Mouse (Mus musculus): Measurements from ENCODE around the gene Acp4.

DNA sequence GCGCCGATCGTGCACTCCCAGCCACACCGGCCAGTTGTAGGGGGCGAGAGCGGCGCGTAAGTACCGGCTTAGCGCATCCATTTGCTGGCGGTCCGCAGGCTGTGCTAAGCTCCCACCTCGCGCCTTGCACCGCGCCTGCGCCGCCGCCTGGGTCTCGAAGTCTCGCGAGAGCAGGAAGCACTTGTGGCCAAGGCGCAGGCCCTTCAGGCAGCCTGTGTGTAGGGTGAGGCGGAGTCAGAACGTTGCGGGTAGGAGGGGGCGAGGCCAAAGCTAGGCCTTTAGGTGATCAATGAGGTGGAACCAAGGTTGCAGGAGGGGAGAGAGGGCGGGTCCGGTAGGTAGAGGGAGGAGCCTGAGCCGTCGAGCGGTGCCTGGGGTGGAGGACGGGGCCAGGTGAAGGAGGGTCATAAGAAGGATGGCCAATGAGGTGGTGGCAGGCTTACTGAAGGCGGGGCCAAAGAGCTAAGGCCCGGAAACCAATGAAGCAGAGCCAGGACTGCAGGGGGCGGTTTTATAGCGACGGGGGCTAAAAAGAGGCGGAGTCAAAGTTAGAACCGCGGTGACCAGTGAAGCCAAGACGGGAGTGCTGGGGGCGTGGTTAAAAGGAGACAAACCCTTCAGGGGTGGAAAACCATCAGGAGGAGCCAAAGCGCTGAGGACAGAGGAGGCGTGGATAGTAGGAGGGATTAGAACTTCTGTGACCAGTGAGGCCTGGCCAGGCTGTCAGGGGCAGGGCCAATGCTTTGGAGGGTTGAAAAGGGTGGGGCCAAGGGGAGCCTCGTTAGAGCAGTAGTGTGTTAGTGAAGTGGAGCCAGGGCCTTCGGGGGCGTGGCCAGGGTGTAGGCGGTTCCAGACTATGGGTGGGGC lies 47.8 kb upstream of the Acp4 start:
- no peak for TF ChIP-seq CTCF (IDR thresholded peaks at IDR 0.05; ENCODE audit: extremely low read depth, insufficient read depth, insufficient read length, insufficient replicate concordance)
- TF ChIP-seq POLR2A (IDR thresholded peaks at IDR 0.05; ENCODE audit: low read depth, low read length), result peak; percentile 92

Measured in spleen, adult 2 months (tissue).